Mouse (Mus musculus) kidney, embryonic 14.5 days (tissue): Measurements from ENCODE around the gene D17H6S53E. TPM values are rescaled to one million over a fixed set of nuclear protein-coding genes. Genes with fewer than 3 reads are reported as not detected.

Experiments
- polyA plus RNA-seq: library from polyadenylated mRNA; unstranded; fragments of >200 nt; fragmentation: Nextera tagmentation; extraction: Ambion mirVana; gene quantifications from 2 replicates; pipeline ENCODE4 v1.2.1, GENCODE M21; 2014

D17H6S53E gene
- polyA plus RNA-seq, 1 experiment from 2014 or later: 9.4 TPM

Other genes with a start within 250 kb of the D17H6S53E start
- gene Zbtb12, start 246.9 kb upstream of the D17H6S53E start, polyA plus RNA-seq: 2.1 and 3.7 TPM in 2 replicates
- gene Gm20547, start 244.3 kb upstream of the D17H6S53E start, polyA plus RNA-seq: not detected in 2 replicates
- gene C2, start 228.1 kb upstream of the D17H6S53E start, polyA plus RNA-seq: 1.7 and 1.9 TPM in 2 replicates
- 70.5 and 76.9 TPM in 2 replicates for gene Ehmt2, start 227.9 kb upstream of the D17H6S53E start, polyA plus RNA-seq
- gene Slc44a4, start 211.9 kb upstream of the D17H6S53E start, polyA plus RNA-seq: 5.4 and 7.7 TPM in 2 replicates
- gene Neu1, start 195.1 kb upstream of the D17H6S53E start, polyA plus RNA-seq: 19.6 and 23.2 TPM in 2 replicates
- gene Hspa1b, start 167.1 kb upstream of the D17H6S53E start, polyA plus RNA-seq: 0.54 and 0.80 TPM in 2 replicates
- gene Gm20481, start 156.5 kb upstream of the D17H6S53E start, polyA plus RNA-seq: not detected in 2 replicates
- gene Hspa1a, start 154.2 kb upstream of the D17H6S53E start, polyA plus RNA-seq: 4.3 and 4.8 TPM in 2 replicates
- gene Hspa1l, start 153.7 kb upstream of the D17H6S53E start, polyA plus RNA-seq: 0.79 and 1.3 TPM in 2 replicates
- gene Lsm2, start 144.5 kb upstream of the D17H6S53E start, polyA plus RNA-seq: 240 and 246 TPM in 2 replicates
- gene Vars, start 125.4 kb upstream of the D17H6S53E start, polyA plus RNA-seq: 96.4 and 137 TPM in 2 replicates
- gene Vwa7, start 109.8 kb upstream of the D17H6S53E start, polyA plus RNA-seq: 0.13 and 0.28 TPM in 2 replicates
- 6.6 and 10.9 TPM in 2 replicates for gene Sapcd1, start 98.4 kb upstream of the D17H6S53E start, polyA plus RNA-seq
- 4.9 and 5.9 TPM in 2 replicates for gene Msh5, start 79.6 kb upstream of the D17H6S53E start, polyA plus RNA-seq
- 72.1 and 172 TPM in 2 replicates for gene Clic1, start 76.4 kb upstream of the D17H6S53E start, polyA plus RNA-seq
- gene Ddah2, start 67.3 kb upstream of the D17H6S53E start, polyA plus RNA-seq: 355 and 422 TPM in 2 replicates
- 0.20 and 0.30 TPM in 2 replicates for gene Ly6g6c, start 61.0 kb upstream of the D17H6S53E start, polyA plus RNA-seq
- gene Mpig6b, start 60.2 kb upstream of the D17H6S53E start, polyA plus RNA-seq: 0.36 and 0.46 TPM in 2 replicates
- 0.81 and 1.3 TPM in 2 replicates for gene Ly6g6e, start 49.5 kb upstream of the D17H6S53E start, polyA plus RNA-seq
- 4.3 and 4.8 TPM in 2 replicates for gene Ly6g6d, start 48.3 kb upstream of the D17H6S53E start, polyA plus RNA-seq
- 0.31 and 0.34 TPM in 2 replicates for gene Ly6g6f, start 40.8 kb upstream of the D17H6S53E start, polyA plus RNA-seq
- gene Abhd16a, start 37.1 kb upstream of the D17H6S53E start, polyA plus RNA-seq: 73.9 and 85.7 TPM in 2 replicates
- not detected in 2 replicates for gene Ly6g5c, start 18.1 kb upstream of the D17H6S53E start, polyA plus RNA-seq
- 1.2 and 1.3 TPM in 2 replicates for gene Ly6g5b, start 10.9 kb upstream of the D17H6S53E start, polyA plus RNA-seq
- 19.4 and 20.8 TPM in 2 replicates for gene Gpank1, start 4.9 kb upstream of the D17H6S53E start, polyA plus RNA-seq
- gene Csnk2b, start 4.3 kb upstream of the D17H6S53E start, polyA plus RNA-seq: 325 and 334 TPM in 2 replicates
- gene Apom, start 5.7 kb downstream of the D17H6S53E start, polyA plus RNA-seq: 9.7 and 10.4 TPM in 2 replicates
- 82.6 and 99.0 TPM in 2 replicates for gene Bag6, start 8.8 kb downstream of the D17H6S53E start, polyA plus RNA-seq
- 248 and 262 TPM in 2 replicates for gene Prrc2a, start 38.5 kb downstream of the D17H6S53E start, polyA plus RNA-seq
- 9.7 and 10.9 TPM in 2 replicates for gene Aif1, start 49.7 kb downstream of the D17H6S53E start, polyA plus RNA-seq
- 12.2 and 15.9 TPM in 2 replicates for gene Lst1, start 62.1 kb downstream of the D17H6S53E start, polyA plus RNA-seq
- 0.34 and 1.4 TPM in 2 replicates for gene Ltb, start 68.1 kb downstream of the D17H6S53E start, polyA plus RNA-seq
- gene Tnf, start 75.6 kb downstream of the D17H6S53E start, polyA plus RNA-seq: not detected in 2 replicates
- 0.14 TPM in 1 of 2 replicates, not detected in the other for gene Lta, start 79.0 kb downstream of the D17H6S53E start, polyA plus RNA-seq
- gene Gm16181, start 94.5 kb downstream of the D17H6S53E start, polyA plus RNA-seq: 0.89 TPM in 1 of 2 replicates, not detected in the other
- 5.3 and 6.4 TPM in 2 replicates for gene Atp6v1g2, start 107.3 kb downstream of the D17H6S53E start, polyA plus RNA-seq
- gene Nfkbil1, start 109.4 kb downstream of the D17H6S53E start, polyA plus RNA-seq: 3.3 and 6.0 TPM in 2 replicates
- gene Ddx39b, start 115.4 kb downstream of the D17H6S53E start, polyA plus RNA-seq: 525 and 616 TPM in 2 replicates
- gene H2-D1, start 136.4 kb downstream of the D17H6S53E start, polyA plus RNA-seq: 38.3 and 42.8 TPM in 2 replicates
- gene H2-Q1, start 194.0 kb downstream of the D17H6S53E start, polyA plus RNA-seq: not detected in 2 replicates
- gene H2-Q2, start 215.9 kb downstream of the D17H6S53E start, polyA plus RNA-seq: 0.24 and 0.37 TPM in 2 replicates